Mouse (Mus musculus): Measurements from ENCODE around the gene Nedd8. TPM values are rescaled to one million over a fixed set of nuclear protein-coding genes. Genes with fewer than 3 reads are reported as not detected.

The Nedd8 gene
- polyA plus RNA-seq, 1 experiment from 2014 or later = 499 TPM

DNA sequence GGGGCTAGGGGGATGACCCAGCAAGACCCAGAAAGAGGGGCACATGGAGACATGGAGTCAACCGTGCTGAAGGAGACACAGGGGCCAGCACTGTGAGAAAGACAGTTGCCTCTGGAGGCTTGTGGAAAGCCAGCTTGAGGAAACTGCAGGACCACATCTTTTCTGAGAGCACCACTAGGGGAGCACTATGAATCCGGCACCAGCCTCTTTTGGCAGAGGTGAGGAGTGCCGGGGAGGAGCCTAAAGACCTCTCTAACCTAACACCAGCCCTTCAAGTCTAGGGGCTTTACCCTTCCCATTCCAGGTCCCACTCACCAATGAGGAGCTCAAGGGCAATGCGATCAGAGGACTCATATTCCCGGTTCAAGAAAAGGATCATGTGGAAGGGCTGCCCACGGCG is 39.9 kb upstream of the Nedd8 start:
- H3K27me3 ChIP-seq (ENCODE audit: control insufficient read depth, insufficient read depth, low read depth, low read length) = no peaks in the 10 kb centered on the region; the same call in 1 of the 2 replicates
- no peak for ATAC-seq (ENCODE audit: low read depth)
- WGBS = 77% methylated on average over 7 of the region's 7 CpGs
- no peak overlapping the region for H3K9ac ChIP-seq (ENCODE audit: low read length)
- H3K36me3 ChIP-seq (ENCODE audit: control insufficient read depth, insufficient read depth, low read length) = no peaks in the 10 kb centered on the region
- no peak overlapping the region for H3K4me2 ChIP-seq (ENCODE audit: low read depth, low read length)
- no peak overlapping the region for H3K27ac ChIP-seq (ENCODE audit: low read length)
- peaks cover 16% of the 10 kb centered on the region for H3K4me1 ChIP-seq (replicated peaks; ENCODE audit: control insufficient read depth, insufficient read depth, low read length)
- no peaks in the 10 kb centered on the region for H3K9me3 ChIP-seq (ENCODE audit: control insufficient read depth, low read length)
- no peak overlapping the region for H3K4me3 ChIP-seq (ENCODE audit: low read length)

DNA sequence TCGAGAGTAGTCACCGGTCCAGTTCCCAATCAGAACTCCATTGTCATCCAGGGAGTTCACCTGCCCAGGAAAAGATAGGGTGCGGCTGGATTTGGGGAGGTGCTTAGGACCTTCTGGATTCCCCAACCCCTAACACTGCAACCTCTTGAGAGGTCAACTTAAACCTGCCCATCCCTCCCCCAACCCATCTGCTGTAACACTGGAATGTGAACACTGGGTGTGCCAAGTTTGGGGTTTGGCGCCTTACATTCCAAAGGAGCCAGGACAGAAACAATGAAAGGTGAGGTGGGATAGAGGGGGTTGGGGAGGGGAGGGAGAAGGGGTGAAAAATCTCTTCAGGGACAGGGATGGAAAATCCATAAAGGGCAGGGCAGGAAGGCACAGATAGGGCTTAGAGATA is 37.6 kb upstream of the Nedd8 start:
- H3K4me3 ChIP-seq (ENCODE audit: low read length) = no peak overlapping the region
- no peaks in the 10 kb centered on the region; the same call in 1 of the 2 replicates for H3K27me3 ChIP-seq (ENCODE audit: control insufficient read depth, insufficient read depth, low read depth, low read length)
- H3K9ac ChIP-seq (ENCODE audit: low read length) = no peak overlapping the region
- 0 out of 2 replicates have a peak, but pooled peaks have one; percentile 19 for ATAC-seq (ENCODE audit: low read depth)
- H3K4me2 ChIP-seq (ENCODE audit: low read depth, low read length) = no peak overlapping the region
- H3K27ac ChIP-seq (ENCODE audit: low read length) = no peak overlapping the region
- H3K9me3 ChIP-seq (ENCODE audit: control insufficient read depth, low read length) = no peaks in the 10 kb centered on the region
- peaks cover 8% of the 10 kb centered on the region for H3K4me1 ChIP-seq (replicated peaks; ENCODE audit: control insufficient read depth, insufficient read depth, low read length)
- no peaks in the 10 kb centered on the region for H3K36me3 ChIP-seq (ENCODE audit: control insufficient read depth, insufficient read depth, low read length)
- WGBS = 77% methylated on average over 4 of the region's 4 CpGs

DNA sequence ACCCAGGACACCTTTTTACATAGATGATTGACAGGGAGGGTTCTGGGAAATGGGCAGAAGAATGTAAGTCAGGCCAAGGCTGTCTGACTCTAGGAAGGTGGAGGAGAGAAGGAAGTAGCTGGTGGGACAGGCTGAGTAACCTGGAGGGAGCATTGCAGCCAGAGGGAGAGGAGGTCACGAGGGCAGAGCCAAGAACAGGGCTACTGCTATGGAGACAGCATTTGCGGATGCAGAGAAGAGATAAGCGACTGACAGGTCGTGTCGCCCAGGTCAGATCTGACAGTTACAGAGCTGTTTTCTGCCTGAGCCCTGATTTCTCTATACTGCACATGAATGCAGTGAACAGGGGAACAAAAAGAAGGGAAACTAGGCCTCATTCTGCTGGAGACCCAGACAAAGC is 35.5 kb upstream of the Nedd8 start:
- WGBS = 56% methylated on average over 5 of the region's 5 CpGs
- no peak overlapping the region for H3K4me2 ChIP-seq (ENCODE audit: low read depth, low read length)

DNA sequence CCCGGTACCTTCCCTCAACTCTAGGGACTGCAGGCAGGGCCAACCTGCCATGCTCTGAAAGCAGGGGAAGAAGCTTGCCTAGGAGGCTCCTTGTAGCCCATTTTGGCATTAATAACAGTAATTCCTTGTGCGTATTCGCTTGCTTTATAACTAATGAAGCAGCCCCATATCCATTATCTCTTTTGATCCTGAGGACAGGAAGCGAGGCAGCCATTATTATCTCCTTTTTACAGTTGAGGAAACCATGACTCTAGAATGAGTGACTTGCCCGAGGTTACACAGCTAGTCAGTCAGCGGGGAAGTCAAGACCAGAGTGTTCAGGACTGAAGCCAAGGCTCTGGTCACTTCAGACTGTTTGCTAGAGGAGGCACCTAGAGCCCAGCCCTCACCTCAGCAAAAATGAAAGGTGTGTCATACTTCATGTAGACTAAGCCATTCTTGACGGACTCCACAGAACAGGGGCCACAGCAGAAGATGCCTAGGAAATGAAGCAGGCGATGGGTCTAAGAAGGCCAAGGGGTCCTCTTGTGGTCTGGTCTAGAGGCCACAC is 34.2 kb upstream of the Nedd8 start:
- H3K36me3 ChIP-seq (ENCODE audit: control insufficient read depth, insufficient read depth, low read length) = no peaks in the 10 kb centered on the region
- H3K27me3 ChIP-seq (ENCODE audit: control insufficient read depth, insufficient read depth, low read depth, low read length) = no peaks in the 10 kb centered on the region
- no peak overlapping the region for H3K4me2 ChIP-seq (ENCODE audit: low read depth, low read length)
- no peak overlapping the region for H3K9ac ChIP-seq (ENCODE audit: low read length)
- WGBS = 80% methylated on average over 8 of the region's 8 CpGs
- no peaks in the 10 kb centered on the region for H3K9me3 ChIP-seq (ENCODE audit: control insufficient read depth, low read length)
- no peak for ATAC-seq (ENCODE audit: low read depth)
- H3K4me1 ChIP-seq (replicated peaks; ENCODE audit: control insufficient read depth, insufficient read depth, low read length) = no peaks in the 10 kb centered on the region
- no peak overlapping the region for H3K27ac ChIP-seq (ENCODE audit: low read length)
- H3K4me3 ChIP-seq (ENCODE audit: low read length) = no peak overlapping the region

More for the DNA sequence above, 35.5 kb upstream of the Nedd8 start:
- H3K9me3 ChIP-seq (ENCODE audit: control insufficient read depth, low read length) = no peaks in the 10 kb centered on the region
- no peaks in the 10 kb centered on the region for H3K27me3 ChIP-seq (ENCODE audit: control insufficient read depth, insufficient read depth, low read depth, low read length)
- H3K4me1 ChIP-seq (replicated peaks; ENCODE audit: control insufficient read depth, insufficient read depth, low read length) = no peaks in the 10 kb centered on the region
- no peak overlapping the region for H3K27ac ChIP-seq (ENCODE audit: low read length)
- H3K36me3 ChIP-seq (ENCODE audit: control insufficient read depth, insufficient read depth, low read length) = no peaks in the 10 kb centered on the region
- no peak overlapping the region for H3K9ac ChIP-seq (ENCODE audit: low read length)
- ATAC-seq (ENCODE audit: low read depth) = no peak
- no peak overlapping the region for H3K4me3 ChIP-seq (ENCODE audit: low read length)

DNA sequence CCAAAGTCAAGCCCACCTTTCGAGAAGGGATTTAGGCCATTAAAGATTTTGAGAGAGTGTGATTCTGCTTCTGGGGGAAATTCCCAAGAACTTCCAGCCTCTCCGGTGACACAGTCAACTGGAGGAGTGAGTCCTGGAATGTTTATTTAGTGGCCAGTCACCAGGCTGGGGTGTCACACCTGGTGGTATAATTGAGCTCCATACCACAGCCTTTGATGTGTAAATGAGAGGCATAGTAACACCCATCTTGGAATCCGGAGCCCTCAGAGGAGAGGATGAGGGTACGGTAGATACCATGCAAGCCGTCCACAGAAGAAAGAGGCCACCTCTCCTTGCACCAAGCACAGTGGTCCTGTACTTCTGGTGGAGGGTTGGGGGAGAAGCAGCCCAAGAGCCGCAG is 30.8 kb upstream of the Nedd8 start:
- no peak overlapping the region for H3K9ac ChIP-seq (ENCODE audit: low read length)
- WGBS = 41% methylated on average over 6 of the region's 6 CpGs
- H3K4me1 ChIP-seq (replicated peaks; ENCODE audit: control insufficient read depth, insufficient read depth, low read length) = no peaks in the 10 kb centered on the region
- no peak overlapping the region for H3K4me2 ChIP-seq (ENCODE audit: low read depth, low read length)
- no peaks in the 10 kb centered on the region for H3K9me3 ChIP-seq (ENCODE audit: control insufficient read depth, low read length)
- no peaks in the 10 kb centered on the region for H3K27me3 ChIP-seq (ENCODE audit: control insufficient read depth, insufficient read depth, low read depth, low read length)
- no peak overlapping the region for H3K4me3 ChIP-seq (ENCODE audit: low read length)
- no peaks in the 10 kb centered on the region for H3K36me3 ChIP-seq (ENCODE audit: control insufficient read depth, insufficient read depth, low read length)
- 0 out of 2 replicates have a peak, but pooled peaks have one; percentile 10 for ATAC-seq (ENCODE audit: low read depth)
- no peak overlapping the region for H3K27ac ChIP-seq (ENCODE audit: low read length)

DNA sequence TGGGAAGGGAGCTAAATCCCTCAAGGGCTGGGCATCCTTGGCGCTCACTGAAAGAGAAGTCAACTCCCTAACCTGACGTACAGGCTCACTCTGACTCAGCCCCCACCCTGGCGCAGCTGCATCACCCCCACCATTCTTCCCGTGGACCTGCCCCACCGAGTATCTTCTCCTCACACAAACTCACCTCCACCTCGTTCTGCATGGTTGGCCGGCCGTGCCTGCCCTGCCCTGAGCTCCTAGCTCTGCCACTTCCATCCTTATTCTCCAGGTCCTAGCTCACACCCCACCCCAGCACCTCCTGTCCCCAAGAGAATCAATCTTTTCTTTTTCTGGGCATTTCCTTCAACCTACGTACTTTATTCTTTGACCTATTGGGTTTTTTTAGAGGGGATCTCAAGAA is 29.2 kb upstream of the Nedd8 start:
- Histone ChIP-seq H3K27ac (ENCODE audit: low read length) (no peak overlapping the region), H3K27me3 (ENCODE audit: control insufficient read depth, insufficient read depth, low read depth, low read length) (no peaks in the 10 kb centered on the region), H3K4me1 (replicated peaks; ENCODE audit: control insufficient read depth, insufficient read depth, low read length) (no peaks in the 10 kb centered on the region), H3K9me3 (ENCODE audit: control insufficient read depth, low read length) (no peaks in the 10 kb centered on the region), H3K4me2 (ENCODE audit: low read depth, low read length) (no peak overlapping the region), H3K36me3 (ENCODE audit: control insufficient read depth, insufficient read depth, low read length) (no peaks in the 10 kb centered on the region), H3K4me3 (ENCODE audit: low read length) (no peak overlapping the region), H3K9ac (ENCODE audit: low read length) (no peak overlapping the region)
- 55% methylated on average over 9 of the region's 9 CpGs for WGBS
- no peak for ATAC-seq (ENCODE audit: low read depth)

DNA sequence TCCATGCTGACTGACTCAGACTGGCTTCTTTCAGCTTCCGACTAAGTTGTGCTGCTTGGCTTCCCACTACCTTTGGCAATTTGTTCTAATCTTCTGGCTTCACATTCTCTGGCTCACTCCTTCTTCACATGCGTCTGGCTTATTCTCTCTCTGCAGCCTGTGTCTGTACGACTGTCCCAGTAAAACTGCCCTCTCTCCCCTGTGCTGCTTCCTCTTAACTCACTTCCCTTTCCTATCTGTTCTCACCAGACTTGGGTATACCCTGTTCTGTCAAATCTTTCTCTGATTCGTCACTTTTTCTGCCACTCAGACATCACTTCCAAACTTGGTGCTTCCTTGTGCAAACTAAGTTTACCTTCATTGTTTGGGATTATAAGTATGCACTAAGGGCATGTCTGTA is 25.3 kb upstream of the Nedd8 start:
- Histone ChIP-seq H3K9me3 (ENCODE audit: control insufficient read depth, low read length) (no peaks in the 10 kb centered on the region), H3K36me3 (ENCODE audit: control insufficient read depth, insufficient read depth, low read length) (no peaks in the 10 kb centered on the region), H3K4me2 (ENCODE audit: low read depth, low read length) (no peak overlapping the region), H3K27ac (ENCODE audit: low read length) (no peak overlapping the region), H3K4me1 (replicated peaks; ENCODE audit: control insufficient read depth, insufficient read depth, low read length) (no peaks in the 10 kb centered on the region), H3K9ac (ENCODE audit: low read length) (no peak overlapping the region), H3K4me3 (ENCODE audit: low read length) (no peak overlapping the region), H3K27me3 (ENCODE audit: control insufficient read depth, insufficient read depth, low read depth, low read length) (no peaks in the 10 kb centered on the region)
- no peak for ATAC-seq (ENCODE audit: low read depth)
- WGBS = 84% methylated on average over 4 of the region's 4 CpGs

DNA sequence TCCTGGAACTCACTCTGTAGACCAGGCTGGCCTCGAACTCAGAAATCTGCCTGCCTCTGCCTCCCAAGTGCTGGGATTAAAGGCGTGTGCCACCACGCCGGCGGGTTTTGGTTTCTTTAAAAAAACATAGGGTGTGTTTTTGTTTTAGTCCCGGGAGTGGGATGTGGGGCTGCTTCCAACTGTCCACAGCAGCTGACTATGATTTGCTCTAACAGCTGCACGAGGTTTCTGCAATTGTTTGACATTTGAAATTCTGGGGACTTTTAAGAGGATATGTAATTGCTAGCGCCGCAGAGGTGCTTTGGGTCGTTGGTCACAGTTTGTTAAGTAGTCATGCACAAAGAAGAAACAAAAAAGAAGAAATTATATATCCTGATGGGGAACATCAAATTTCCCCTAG is 17.5 kb upstream of the Nedd8 start:
- ATAC-seq (ENCODE audit: low read depth) = no peak
- H3K9ac ChIP-seq (ENCODE audit: low read length) = no peak overlapping the region
- no peaks in the 10 kb centered on the region for H3K36me3 ChIP-seq (ENCODE audit: control insufficient read depth, insufficient read depth, low read length)
- H3K4me1 ChIP-seq (replicated peaks; ENCODE audit: control insufficient read depth, insufficient read depth, low read length) = no peaks in the 10 kb centered on the region
- H3K4me2 ChIP-seq (ENCODE audit: low read depth, low read length) = no peak overlapping the region
- WGBS = 69% methylated on average over 10 of the region's 10 CpGs
- no peaks in the 10 kb centered on the region for H3K9me3 ChIP-seq (ENCODE audit: control insufficient read depth, low read length)
- no peak overlapping the region for H3K27ac ChIP-seq (ENCODE audit: low read length)
- no peaks in the 10 kb centered on the region for H3K27me3 ChIP-seq (ENCODE audit: control insufficient read depth, insufficient read depth, low read depth, low read length)
- H3K4me3 ChIP-seq (ENCODE audit: low read length) = no peak overlapping the region

DNA sequence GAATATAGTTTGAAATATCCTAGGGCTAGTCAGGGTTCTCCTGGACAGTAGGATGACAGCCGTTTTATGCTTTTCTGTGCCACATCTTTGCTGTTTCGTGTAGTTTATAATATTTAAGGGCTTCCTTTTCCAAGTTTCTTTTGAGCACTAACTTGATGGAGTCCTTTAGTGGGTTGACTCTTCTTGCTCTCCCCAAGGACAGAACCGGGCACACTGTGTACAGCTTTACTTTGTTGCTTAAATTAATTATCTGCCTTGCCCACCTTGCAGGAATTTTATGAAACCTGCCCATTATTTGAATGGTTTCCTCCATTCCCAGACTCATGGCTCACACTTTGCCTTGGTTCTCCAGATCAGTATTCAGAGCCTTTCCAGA is 10.2 kb upstream of the Nedd8 start:
- Histone ChIP-seq H3K4me2 (ENCODE audit: low read depth, low read length) (peak overlapping the region; percentile 74), H3K27ac (ENCODE audit: low read length) (peak overlapping the region; percentile 90), H3K9me3 (ENCODE audit: control insufficient read depth, low read length) (no peaks in the 10 kb centered on the region), H3K4me1 (replicated peaks; ENCODE audit: control insufficient read depth, insufficient read depth, low read length) (peaks cover 10% of the 10 kb centered on the region), H3K4me3 (ENCODE audit: low read length) (peak overlapping the region; percentile 78), H3K36me3 (ENCODE audit: control insufficient read depth, insufficient read depth, low read length) (peaks cover 19% of the 10 kb centered on the region), H3K27me3 (ENCODE audit: control insufficient read depth, insufficient read depth, low read depth, low read length) (no peaks in the 10 kb centered on the region), H3K9ac (ENCODE audit: low read length) (peak overlapping the region; percentile 78)
- ATAC-seq (ENCODE audit: low read depth) = peak; percentile 23
- WGBS = 10% methylated on average over 3 of the region's 3 CpGs

Measured in lung, embryonic 16.5 days (tissue).